Mouse (Mus musculus): ENCODE measurements around the gene Frmpd1.

Frmpd1 gene

GRCm38 (mm10) chr4:45184521-45185330, at the start of gene Frmpd1:
Gene Frmpd1, plus strand, starts transcription at chr4:45184875.
- peak; percentile 23 to 40 for DNase-seq (ENCODE audit: low spot score in 2 of 2)

- DNase-seq (ENCODE audit: low spot score in 2 of 2), result no peak
Measured at GRCm38 (mm10) chr4:45137636-45138035, 47.0 kb upstream of the Frmpd1 start.

GRCm38 (mm10) chr4:45141835-45142234, 42.8 kb upstream of the Frmpd1 start:
- DNase-seq (ENCODE audit: low spot score in 2 of 2), result no peak

GRCm38 (mm10) chr4:45142411-45142810, 42.3 kb upstream of the Frmpd1 start:
- DNase-seq (ENCODE audit: low spot score in 2 of 2), result no peak

- DNase-seq (ENCODE audit: low spot score in 2 of 2), result peak in 1 of 2 experiments; percentile 5
Measured at GRCm38 (mm10) chr4:45143005-45143404, 41.7 kb upstream of the Frmpd1 start.

GRCm38 (mm10) chr4:45156433-45156832, 28.2 kb upstream of the Frmpd1 start:
- DNase-seq (ENCODE audit: low spot score in 2 of 2), result no peak

- DNase-seq (ENCODE audit: low spot score in 2 of 2), result no peak
Measured at GRCm38 (mm10) chr4:45158608-45159007, 26.1 kb upstream of the Frmpd1 start.

GRCm38 (mm10) chr4:45160773-45161172, 23.9 kb upstream of the Frmpd1 start:
- DNase-seq (ENCODE audit: low spot score in 2 of 2), result no peak

GRCm38 (mm10) chr4:45163711-45164110, 21.0 kb upstream of the Frmpd1 start:
- no peak for DNase-seq (ENCODE audit: low spot score in 2 of 2)

- DNase-seq (ENCODE audit: low spot score in 2 of 2), result no peak
Measured at GRCm38 (mm10) chr4:45165477-45165876, 19.2 kb upstream of the Frmpd1 start.

GRCm38 (mm10) chr4:45165955-45166354, 18.7 kb upstream of the Frmpd1 start:
- DNase-seq (ENCODE audit: low spot score in 2 of 2), result no peak

- no peak for DNase-seq (ENCODE audit: low spot score in 2 of 2)
Measured at GRCm38 (mm10) chr4:45171340-45171739, 13.3 kb upstream of the Frmpd1 start.

GRCm38 (mm10) chr4:45183818-45184520, 706 bp upstream of the Frmpd1 start:
- DNase-seq (ENCODE audit: low spot score in 2 of 2), result peak in 1 of 2 experiments; percentile 23

GRCm38 (mm10) chr4:45185331-45185669, 625 bp downstream of the Frmpd1 start:
- no peak for DNase-seq (ENCODE audit: low spot score in 2 of 2)

- no peak for DNase-seq (ENCODE audit: low spot score in 2 of 2)
Measured at GRCm38 (mm10) chr4:45198296-45198695, 13.6 kb downstream of the Frmpd1 start.

GRCm38 (mm10) chr4:45203283-45203682, 18.6 kb downstream of the Frmpd1 start:
- no peak for DNase-seq (ENCODE audit: low spot score in 2 of 2)

GRCm38 (mm10) chr4:45207444-45207843, 22.8 kb downstream of the Frmpd1 start:
- no peak for DNase-seq (ENCODE audit: low spot score in 2 of 2)

- DNase-seq (ENCODE audit: low spot score in 2 of 2), result peak in 1 of 2 experiments; percentile 40
Measured at GRCm38 (mm10) chr4:45208832-45209363, 24.2 kb downstream of the Frmpd1 start.

GRCm38 (mm10) chr4:45212342-45213063, 27.8 kb downstream of the Frmpd1 start:
- DNase-seq (ENCODE audit: low spot score in 2 of 2), result no peak

GRCm38 (mm10) chr4:45219946-45220345, 35.3 kb downstream of the Frmpd1 start:
- DNase-seq (ENCODE audit: low spot score in 2 of 2), result no peak

- no peak for DNase-seq (ENCODE audit: low spot score in 2 of 2)
Measured at GRCm38 (mm10) chr4:45222395-45222794, 37.7 kb downstream of the Frmpd1 start.

GRCm38 (mm10) chr4:45230263-45230662, 45.6 kb downstream of the Frmpd1 start:
- DNase-seq (ENCODE audit: low spot score in 2 of 2), result no peak

Data from frontal cortex, postnatal 14 days (tissue).